Mouse (Mus musculus): ENCODE measurements at regions not wholly inside any gene's neighbourhood (a gene's known extent, or its start where the extent isn't known, plus 50 kb on each side); places are given as distances from the start of the nearest gene placed in this dataset.

DNA sequence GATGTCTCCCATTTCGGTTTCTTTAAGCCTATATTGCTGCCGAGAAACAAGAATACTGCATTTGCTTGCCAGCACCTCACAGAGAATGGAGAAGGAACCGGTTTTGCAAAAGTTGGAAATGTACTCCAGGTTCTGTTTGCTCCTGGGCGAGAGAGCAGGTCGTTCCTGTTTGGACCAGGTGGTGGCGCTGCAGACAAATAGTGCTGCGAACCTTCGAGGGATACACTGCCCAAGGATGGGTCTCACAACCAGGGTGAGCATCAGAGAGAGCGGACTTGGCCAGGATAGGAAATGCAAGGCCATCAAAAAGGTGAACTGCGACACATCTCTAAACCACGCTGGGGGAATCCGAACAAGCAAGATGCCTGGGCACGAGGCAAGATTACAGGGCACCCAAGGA lies 54.0 kb upstream of the Ets2 start:
- peak; percentile 83 for DNase-seq (ENCODE audit: low spot score)

DNA sequence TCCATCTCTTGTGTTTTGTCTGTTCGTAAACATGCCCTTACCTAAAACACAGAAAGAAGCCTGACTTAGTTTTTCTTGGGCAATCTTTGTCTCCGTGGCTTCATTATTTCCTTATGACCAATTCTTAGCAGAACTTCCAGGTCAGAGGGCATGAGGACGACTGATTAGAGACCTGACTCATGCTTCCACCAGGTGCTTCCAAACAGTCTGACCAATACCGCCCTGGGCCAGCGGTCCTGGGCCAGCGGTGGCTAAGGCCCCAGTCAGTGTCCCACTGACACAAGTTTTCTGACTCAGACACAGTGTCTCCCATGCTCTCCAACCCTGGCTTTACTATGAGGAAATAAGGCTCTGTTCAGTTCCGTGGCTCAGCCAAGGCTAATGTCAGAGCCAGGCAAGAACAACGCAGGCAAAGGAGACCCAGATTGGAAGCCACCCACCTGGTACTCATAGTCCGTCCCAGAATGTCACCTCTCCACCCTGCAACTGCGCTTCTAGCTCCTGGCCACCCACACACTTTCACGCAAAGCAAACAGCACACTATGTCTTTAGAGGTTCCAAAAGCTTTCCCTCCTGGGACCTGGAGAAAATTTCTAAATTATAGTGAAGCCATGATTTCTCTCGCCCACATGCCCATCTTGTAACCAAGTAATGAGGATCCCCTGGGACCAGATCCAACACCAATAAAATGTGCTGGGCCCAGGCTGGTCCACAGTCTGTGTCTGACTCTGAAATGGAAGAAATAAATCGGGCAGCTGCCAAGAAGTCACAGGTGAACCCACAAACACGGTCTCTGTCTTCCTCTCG lies 56.6 kb upstream of the Erg start:
- DNase-seq (ENCODE audit: low spot score), result no peak

DNA sequence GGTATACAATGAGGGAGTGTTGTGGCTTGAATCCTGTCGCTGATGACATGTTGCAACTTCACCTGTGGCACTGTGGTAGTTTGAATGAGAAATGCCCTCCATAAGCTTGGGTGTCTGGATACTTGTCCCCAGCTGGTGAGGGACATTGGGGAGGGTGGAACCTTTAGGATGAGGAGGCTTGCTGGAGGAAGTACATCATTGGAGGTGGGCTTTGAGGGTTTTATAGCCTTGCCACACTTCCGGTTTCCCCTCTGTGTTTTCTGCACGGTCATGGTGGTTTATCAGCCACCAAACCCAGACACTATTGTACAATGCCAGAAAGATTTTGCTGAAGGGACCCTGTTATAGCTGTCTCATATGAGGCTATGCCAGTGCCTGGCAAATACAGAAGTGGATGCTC lies 54.3 kb upstream of the Erg start:
- DNase-seq (ENCODE audit: low spot score), result no peak

DNA sequence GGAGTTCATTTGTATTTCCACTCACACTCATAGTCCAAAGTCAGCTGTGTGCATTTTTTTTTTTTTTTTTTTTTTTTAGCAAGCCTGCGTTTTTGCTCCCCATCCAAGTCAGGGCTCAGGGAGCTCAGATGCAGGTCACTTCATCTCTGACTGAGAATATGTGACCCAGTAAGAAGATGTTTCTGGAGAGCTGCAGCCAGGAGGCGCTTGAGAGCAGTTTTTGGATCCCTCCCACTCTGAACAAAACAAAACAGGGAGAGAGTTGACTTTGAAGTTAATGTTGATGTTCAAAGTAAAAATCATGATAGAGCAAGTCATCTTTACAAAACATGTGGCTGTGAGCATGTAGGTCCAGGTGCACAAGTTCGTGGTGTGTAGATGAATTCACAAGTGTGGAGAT lies 53.3 kb upstream of the Erg start:
- DNase-seq (ENCODE audit: low spot score), result no peak

DNA sequence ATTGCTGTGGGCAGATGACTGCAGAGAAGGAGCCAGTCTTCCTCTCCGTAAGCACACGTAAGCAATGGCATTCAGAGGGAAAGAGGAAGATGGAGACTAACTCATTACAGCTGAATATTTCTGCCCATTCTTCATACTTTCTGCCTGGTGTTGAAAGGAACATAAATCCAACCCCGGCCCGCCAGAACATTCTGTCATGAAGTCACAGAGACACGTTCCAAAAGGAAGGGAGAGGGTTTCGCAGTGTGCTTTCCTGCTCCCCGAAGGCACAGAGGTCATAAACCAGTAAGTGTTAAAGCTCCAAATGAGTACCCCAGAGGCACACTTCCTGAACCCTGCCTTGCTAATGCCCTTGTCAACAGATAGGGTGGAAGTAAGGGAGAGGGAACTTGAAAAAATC lies 51.5 kb upstream of the Erg start:
- no peak for DNase-seq (ENCODE audit: low spot score)

DNA sequence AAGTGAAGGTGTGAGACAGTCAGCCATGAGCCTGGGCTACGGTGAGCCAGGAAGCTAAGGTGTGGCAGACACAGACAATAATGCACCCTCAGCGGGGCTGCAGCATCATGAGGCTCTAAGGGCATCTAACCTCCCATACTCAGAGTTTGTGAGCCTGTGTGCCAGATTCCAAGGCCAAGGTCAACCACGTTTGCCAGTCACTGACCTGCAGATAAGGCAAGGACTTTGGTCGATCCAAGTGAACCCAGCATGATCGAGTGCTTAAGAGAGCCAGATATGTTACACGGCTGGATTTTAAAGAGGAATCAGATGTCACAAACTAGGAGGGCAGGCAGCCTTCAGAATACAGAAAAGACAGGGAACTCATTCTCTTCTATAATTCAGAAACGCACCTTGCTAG lies 50.2 kb upstream of the Erg start:
- no peak for DNase-seq (ENCODE audit: low spot score)

Data from urinary bladder, postnatal 25 days (tissue).